Mouse (Mus musculus): ENCODE measurements around the gene 0610009B22Rik. TPM values are rescaled to one million over a fixed set of nuclear protein-coding genes. Genes with fewer than 3 reads are reported as not detected.

0610009B22Rik gene
- polyA plus RNA-seq, 1 experiment, result 0.15 TPM

GRCm38 (mm10) chr11:51662632-51663031 lies 26.0 kb downstream of the 0610009B22Rik start:
- peaks cover 3% of the 10 kb centered on the region; the same call in 1 of the 2 replicates for H3K27me3 ChIP-seq (ENCODE audit: control insufficient read depth)
- no peak overlapping the region for H3K4me3 ChIP-seq (replicated peaks)
- H3K36me3 ChIP-seq (ENCODE audit: control insufficient read depth), result no peaks in the 10 kb centered on the region
- peaks cover 12% of the 10 kb centered on the region for H3K4me1 ChIP-seq (ENCODE audit: control insufficient read depth)
- TF ChIP-seq TAL1 (IDR thresholded peaks at IDR 0.05; ENCODE audit: low read length) (no peak), GATA1 (IDR thresholded peaks at IDR 0.05; ENCODE audit: low read length) (no peak)
- no peaks in the 10 kb centered on the region for H3K9me3 ChIP-seq (ENCODE audit: control insufficient read depth, low read length)

DNA sequence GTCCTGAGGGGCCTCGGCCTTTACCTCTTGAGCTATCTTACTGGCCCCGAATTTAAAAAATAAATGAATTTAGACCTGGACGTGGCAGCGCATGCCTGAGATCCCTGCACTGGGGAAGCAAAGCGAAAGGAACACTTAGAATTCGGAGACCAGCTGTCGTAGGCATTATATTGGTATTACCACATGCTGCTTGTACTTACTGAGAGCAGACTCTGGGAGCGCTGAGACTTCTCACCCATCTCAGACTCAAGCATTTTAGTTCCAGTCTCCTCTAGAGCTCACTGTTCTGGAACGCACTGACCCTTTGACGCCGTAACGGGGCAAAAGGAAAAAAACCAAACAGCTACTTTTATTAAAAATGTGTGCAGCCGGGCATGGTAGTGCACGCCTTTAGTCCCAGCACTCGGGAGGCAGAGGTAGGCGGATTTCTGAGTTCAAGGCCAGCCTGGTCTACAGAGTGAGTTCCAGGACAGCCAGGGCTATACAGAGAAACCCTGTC lies 26.8 kb downstream of the 0610009B22Rik start:
- peaks cover 3% of the 10 kb centered on the region; the same call in 1 of the 2 replicates for H3K27me3 ChIP-seq (ENCODE audit: control insufficient read depth)
- no peak overlapping the region for H3K4me3 ChIP-seq (replicated peaks)
- no peaks in the 10 kb centered on the region for H3K9me3 ChIP-seq (ENCODE audit: control insufficient read depth, low read length)
- H3K36me3 ChIP-seq (ENCODE audit: control insufficient read depth), result no peaks in the 10 kb centered on the region
- TF ChIP-seq TAL1 (IDR thresholded peaks at IDR 0.05; ENCODE audit: low read length) (no peak), GATA1 (IDR thresholded peaks at IDR 0.05; ENCODE audit: low read length) (no peak)
- H3K4me1 ChIP-seq (ENCODE audit: control insufficient read depth), result peaks cover 12% of the 10 kb centered on the region

GRCm38 (mm10) chr11:51658705-51659104 lies 30.0 kb downstream of the 0610009B22Rik start:
- no peaks in the 10 kb centered on the region for H3K9me3 ChIP-seq (ENCODE audit: control insufficient read depth, low read length)

GRCm38 (mm10) chr11:51658291-51658690 lies 30.4 kb downstream of the 0610009B22Rik start:
- Histone ChIP-seq H3K9me3 (ENCODE audit: control insufficient read depth, low read length) (no peaks in the 10 kb centered on the region), H3K4me1 (ENCODE audit: control insufficient read depth) (peaks cover 12% of the 10 kb centered on the region), H3K36me3 (ENCODE audit: control insufficient read depth) (no peaks in the 10 kb centered on the region; the same call in 1 of the 2 replicates), H3K4me3 (replicated peaks) (no peak overlapping the region), H3K27me3 (ENCODE audit: control insufficient read depth) (peaks cover 11% of the 10 kb centered on the region; the same call in 1 of the 2 replicates)
- TF ChIP-seq TAL1 (IDR thresholded peaks at IDR 0.05; ENCODE audit: low read length) (no peak), GATA1 (IDR thresholded peaks at IDR 0.05; ENCODE audit: low read length) (no peak)

More at GRCm38 (mm10) chr11:51658705-51659104, 30.0 kb downstream of the 0610009B22Rik start:
- no peaks in the 10 kb centered on the region; the same call in 1 of the 2 replicates for H3K36me3 ChIP-seq (ENCODE audit: control insufficient read depth)
- peaks cover 12% of the 10 kb centered on the region for H3K4me1 ChIP-seq (ENCODE audit: control insufficient read depth)
- H3K4me3 ChIP-seq (replicated peaks), result no peak overlapping the region
- TF ChIP-seq TAL1 (IDR thresholded peaks at IDR 0.05; ENCODE audit: low read length) (no peak), GATA1 (IDR thresholded peaks at IDR 0.05; ENCODE audit: low read length) (no peak)
- H3K27me3 ChIP-seq (ENCODE audit: control insufficient read depth), result peaks cover 7% of the 10 kb centered on the region; the same call in 1 of the 2 replicates

DNA sequence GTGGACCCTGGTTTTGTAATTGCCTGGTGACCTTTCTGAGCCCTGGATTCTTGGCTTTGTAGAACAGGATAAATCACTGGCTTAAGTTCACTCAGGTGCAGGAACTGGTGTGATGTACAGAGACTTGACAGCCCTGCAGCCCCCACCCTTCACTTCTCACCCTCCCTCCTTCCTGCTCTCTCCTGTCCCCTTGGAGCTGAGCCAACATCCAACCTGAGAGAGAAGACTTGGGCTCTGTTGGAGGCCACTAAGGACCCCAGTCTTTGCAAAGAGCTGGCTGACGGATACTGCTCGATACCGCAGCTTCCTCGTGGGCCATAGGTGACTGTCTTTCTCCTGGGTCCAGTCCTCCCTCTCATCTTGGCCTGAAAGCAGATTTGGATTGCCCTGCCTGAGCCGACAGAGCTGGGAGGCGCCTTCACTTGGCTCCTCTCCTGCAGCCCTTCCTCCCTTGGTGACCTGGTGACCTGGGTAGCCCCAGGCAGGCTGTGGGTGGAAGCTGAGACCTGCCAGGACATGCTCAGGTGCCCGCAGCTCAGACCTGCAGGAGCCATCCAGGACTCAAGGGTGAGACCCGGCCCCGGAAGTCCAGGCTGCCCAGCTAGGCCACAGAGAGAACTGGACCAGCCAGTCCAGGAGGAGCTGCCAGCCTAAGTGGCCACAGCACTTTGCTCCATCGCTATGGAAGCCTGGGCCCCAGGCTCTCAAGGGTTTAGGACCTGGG lies 31.7 kb downstream of the 0610009B22Rik start:
- Histone ChIP-seq H3K9me3 (ENCODE audit: control insufficient read depth, low read length) (peaks cover under 1% of the 10 kb centered on the region; the same call in 1 of the 2 replicates), H3K4me1 (ENCODE audit: control insufficient read depth) (peaks cover 12% of the 10 kb centered on the region), H3K36me3 (ENCODE audit: control insufficient read depth) (no peaks in the 10 kb centered on the region; the same call in 1 of the 2 replicates), H3K27me3 (ENCODE audit: control insufficient read depth) (peaks cover 20% of the 10 kb centered on the region), H3K4me3 (replicated peaks) (no peak overlapping the region)
- no peak for TF ChIP-seq GATA1 (IDR thresholded peaks at IDR 0.05; ENCODE audit: low read length)
- TF ChIP-seq TAL1 (IDR thresholded peaks at IDR 0.05; ENCODE audit: low read length), result no peak

- H3K4me3 ChIP-seq (replicated peaks), result no peak overlapping the region
- H3K27me3 ChIP-seq (ENCODE audit: control insufficient read depth), result peaks cover 40% of the 10 kb centered on the region
- no peaks in the 10 kb centered on the region; the same call in 1 of the 2 replicates for H3K36me3 ChIP-seq (ENCODE audit: control insufficient read depth)
- H3K4me1 ChIP-seq (ENCODE audit: control insufficient read depth), result peaks cover 25% of the 10 kb centered on the region
- peaks cover 3% of the 10 kb centered on the region; the same call in 1 of the 2 replicates for H3K9me3 ChIP-seq (ENCODE audit: control insufficient read depth, low read length)
- TF ChIP-seq TAL1 (IDR thresholded peaks at IDR 0.05; ENCODE audit: low read length) (no peak), GATA1 (IDR thresholded peaks at IDR 0.05; ENCODE audit: low read length) (no peak)
Measured at GRCm38 (mm10) chr11:51654891-51655290, 33.8 kb downstream of the 0610009B22Rik start.

DNA sequence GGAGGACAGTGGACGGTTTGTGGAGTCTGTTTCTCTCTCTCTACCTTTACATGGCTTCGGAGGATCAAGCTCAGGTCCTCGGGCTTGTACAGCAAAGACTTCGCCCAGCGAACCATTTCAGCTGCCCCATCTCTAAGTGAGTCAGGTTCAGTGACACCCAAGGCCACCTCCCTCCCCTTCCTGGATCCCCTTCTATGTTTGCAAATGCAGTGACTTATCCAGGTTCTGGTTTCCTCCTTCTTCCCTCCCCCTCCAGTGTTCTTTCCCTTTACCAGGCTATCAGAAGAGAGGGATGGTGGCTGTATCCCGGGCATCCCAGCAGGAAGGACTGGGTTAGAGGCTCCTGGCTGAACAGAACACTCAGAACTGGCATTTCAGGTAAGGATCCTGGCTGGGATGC lies 34.9 kb downstream of the 0610009B22Rik start:
- peaks cover 52% of the 10 kb centered on the region for H3K27me3 ChIP-seq (ENCODE audit: control insufficient read depth)

GRCm38 (mm10) chr11:51652889-51653418 lies 35.7 kb downstream of the 0610009B22Rik start:
- Histone ChIP-seq H3K27me3 (ENCODE audit: control insufficient read depth) (peaks cover 58% of the 10 kb centered on the region), H3K36me3 (ENCODE audit: control insufficient read depth) (no peaks in the 10 kb centered on the region; the same call in 1 of the 2 replicates), H3K4me1 (ENCODE audit: control insufficient read depth) (peaks cover 19% of the 10 kb centered on the region), H3K4me3 (replicated peaks) (no peak overlapping the region), H3K9me3 (ENCODE audit: control insufficient read depth, low read length) (peaks cover 3% of the 10 kb centered on the region; the same call in 1 of the 2 replicates)
- TF ChIP-seq TAL1 (IDR thresholded peaks at IDR 0.05; ENCODE audit: low read length) (no peak), GATA1 (IDR thresholded peaks at IDR 0.05; ENCODE audit: low read length) (no peak)

More for the DNA sequence above, 34.9 kb downstream of the 0610009B22Rik start:
- H3K4me1 ChIP-seq (ENCODE audit: control insufficient read depth), result peaks cover 24% of the 10 kb centered on the region
- no peak for TF ChIP-seq GATA1 (IDR thresholded peaks at IDR 0.05; ENCODE audit: low read length)
- TF ChIP-seq TAL1 (IDR thresholded peaks at IDR 0.05; ENCODE audit: low read length), result no peak
- H3K4me3 ChIP-seq (replicated peaks), result no peak overlapping the region
- H3K9me3 ChIP-seq (ENCODE audit: control insufficient read depth, low read length), result peaks cover 3% of the 10 kb centered on the region; the same call in 1 of the 2 replicates
- H3K36me3 ChIP-seq (ENCODE audit: control insufficient read depth), result no peaks in the 10 kb centered on the region; the same call in 1 of the 2 replicates

Data from erythroblast, embryonic 14.5 days (primary cell).